Mouse (Mus musculus) gastrocnemius, adult 18-20 months (tissue): ENCODE measurements around the gene Nr2f2. TPM values are rescaled to one million over a fixed set of nuclear protein-coding genes. Genes with fewer than 3 reads are reported as not detected.

Experiments
- DNase-seq: peaks from one replicate; pipeline ENCODE4 v3.0.0; 2021; ENCODE audit warnings: low spot score
- total RNA-seq, 2 experiments: library from RNA; stranded (reverse); gene quantifications; 2 replicates each; pipeline ENCODE4 v1.2.3; 2021

Nr2f2 gene
- total RNA-seq, 2 experiments from 2014 or later: 18.6 to 25.1 TPM

GRCm38 (mm10) chr7:70351981-70352560, 14.5 kb downstream of the Nr2f2 start:
- no peak for DNase-seq

GRCm38 (mm10) chr7:70350781-70351551, 15.6 kb downstream of the Nr2f2 start:
- no peak for DNase-seq

GRCm38 (mm10) chr7:70349981-70350670, 16.4 kb downstream of the Nr2f2 start:
- DNase-seq: no peak

- no peak for DNase-seq
Measured at GRCm38 (mm10) chr7:70348977-70349615, 17.4 kb downstream of the Nr2f2 start.

- DNase-seq: no peak
Measured at GRCm38 (mm10) chr7:70348064-70348976, 18.2 kb downstream of the Nr2f2 start.

- no peak for DNase-seq
Measured at GRCm38 (mm10) chr7:70347618-70347958, 18.9 kb downstream of the Nr2f2 start.

- DNase-seq: no peak
Measured at GRCm38 (mm10) chr7:70346951-70347617, 19.5 kb downstream of the Nr2f2 start.

GRCm38 (mm10) chr7:70346010-70346536, 20.5 kb downstream of the Nr2f2 start:
- DNase-seq: peak; percentile 78

- DNase-seq: no peak
Measured at GRCm38 (mm10) chr7:70343426-70343825, 23.1 kb downstream of the Nr2f2 start.

- no peak for DNase-seq
Measured at GRCm38 (mm10) chr7:70342771-70343170, 23.8 kb downstream of the Nr2f2 start.

GRCm38 (mm10) chr7:70342076-70342475, 24.5 kb downstream of the Nr2f2 start:
- no peak for DNase-seq

GRCm38 (mm10) chr7:70339998-70340630, 26.4 kb downstream of the Nr2f2 start:
- no peak for DNase-seq

GRCm38 (mm10) chr7:70338265-70338640, 28.3 kb downstream of the Nr2f2 start:
- DNase-seq: no peak

GRCm38 (mm10) chr7:70337581-70338264, 28.8 kb downstream of the Nr2f2 start:
- DNase-seq: no peak

- no peak for DNase-seq
Measured at GRCm38 (mm10) chr7:70336571-70337240, 29.8 kb downstream of the Nr2f2 start.

- DNase-seq: no peak
Measured at GRCm38 (mm10) chr7:70336126-70336525, 30.4 kb downstream of the Nr2f2 start.

- DNase-seq: no peak
Measured at GRCm38 (mm10) chr7:70335411-70335810, 31.1 kb downstream of the Nr2f2 start.

GRCm38 (mm10) chr7:70334836-70335235, 31.7 kb downstream of the Nr2f2 start:
- DNase-seq: peak; percentile 76

- no peak for DNase-seq
Measured at GRCm38 (mm10) chr7:70333851-70334250, 32.7 kb downstream of the Nr2f2 start.
